Mouse (Mus musculus): Measurements from ENCODE around the gene Slc4a4. TPM values are rescaled to one million over a fixed set of nuclear protein-coding genes. Genes with fewer than 3 reads are reported as not detected.

Slc4a4 gene
- polyA plus RNA-seq, 1 experiment from 2014 or later: 8.3 TPM

DNA sequence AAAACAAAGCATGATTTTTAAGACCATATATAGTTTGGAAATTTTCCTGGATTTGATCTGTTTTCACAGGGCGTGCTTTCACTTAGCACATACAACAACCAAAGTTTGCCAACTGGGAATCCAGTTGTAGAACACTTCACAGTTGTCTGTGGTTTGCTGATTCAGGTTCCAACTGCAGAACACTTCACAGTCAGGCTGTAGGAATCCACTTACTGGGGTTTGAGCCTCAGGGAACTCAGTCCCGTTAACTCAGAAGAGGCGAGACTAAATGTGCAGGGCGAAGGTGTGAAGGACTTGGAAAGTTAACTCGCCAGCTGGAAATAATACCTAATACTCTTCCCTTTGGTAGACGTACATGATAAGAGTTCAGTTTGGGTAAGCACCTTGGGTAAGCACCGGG lies 345.7 kb downstream of the Slc4a4 start:
- H3K36me3 ChIP-seq (ENCODE audit: control insufficient read depth, insufficient read depth, low read length): no peaks in the 10 kb centered on the region
- H3K9ac ChIP-seq (ENCODE audit: low read depth, low read length): no peak overlapping the region
- H3K4me2 ChIP-seq (ENCODE audit: low read length): no peak overlapping the region
- H3K9me3 ChIP-seq (replicated peaks; ENCODE audit: control insufficient read depth, low read length, poor library complexity, severe bottlenecking): no peaks in the 10 kb centered on the region
- no peak overlapping the region for H3K4me3 ChIP-seq (ENCODE audit: low read depth, low read length)
- no peak for ATAC-seq
- WGBS: 92% methylated on average over 7 of the region's 7 CpGs
- H3K4me1 ChIP-seq (ENCODE audit: control insufficient read depth, insufficient read depth, low read length): no peaks in the 10 kb centered on the region
- no peaks in the 10 kb centered on the region for H3K27me3 ChIP-seq (ENCODE audit: control insufficient read depth, insufficient read depth, low read depth, low read length)
- H3K27ac ChIP-seq (ENCODE audit: low read length): no peak overlapping the region

DNA sequence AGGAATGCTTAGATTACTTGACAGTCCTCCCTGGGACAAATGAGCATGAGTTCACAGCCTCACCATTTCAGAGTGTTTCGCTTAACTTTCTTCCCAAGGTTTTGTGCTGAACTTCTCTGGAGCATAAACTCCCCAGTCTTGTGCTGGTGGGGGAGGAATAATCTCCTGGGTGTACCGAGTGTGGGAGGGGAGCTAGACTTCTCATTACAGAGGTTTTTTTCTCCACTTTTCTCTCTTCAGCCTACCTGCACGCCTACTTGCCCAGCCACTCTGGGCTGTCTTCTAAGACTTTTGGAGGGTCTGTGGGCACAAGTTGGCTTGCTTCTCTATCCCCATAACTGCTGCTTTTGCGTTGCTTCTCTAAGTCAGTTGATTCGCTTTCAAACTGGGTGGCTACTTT lies 365.2 kb downstream of the Slc4a4 start:
- ATAC-seq: no peak
- Histone ChIP-seq H3K27ac (ENCODE audit: low read length) (no peak overlapping the region), H3K4me2 (ENCODE audit: low read length) (no peak overlapping the region), H3K9ac (ENCODE audit: low read depth, low read length) (no peak overlapping the region), H3K36me3 (ENCODE audit: control insufficient read depth, insufficient read depth, low read length) (no peaks in the 10 kb centered on the region), H3K9me3 (replicated peaks; ENCODE audit: control insufficient read depth, low read length, poor library complexity, severe bottlenecking) (no peaks in the 10 kb centered on the region), H3K27me3 (ENCODE audit: control insufficient read depth, insufficient read depth, low read depth, low read length) (no peaks in the 10 kb centered on the region), H3K4me3 (ENCODE audit: low read depth, low read length) (no peak overlapping the region), H3K4me1 (ENCODE audit: control insufficient read depth, insufficient read depth, low read length) (no peaks in the 10 kb centered on the region)
- 83% methylated on average over 5 of the region's 5 CpGs for WGBS

DNA sequence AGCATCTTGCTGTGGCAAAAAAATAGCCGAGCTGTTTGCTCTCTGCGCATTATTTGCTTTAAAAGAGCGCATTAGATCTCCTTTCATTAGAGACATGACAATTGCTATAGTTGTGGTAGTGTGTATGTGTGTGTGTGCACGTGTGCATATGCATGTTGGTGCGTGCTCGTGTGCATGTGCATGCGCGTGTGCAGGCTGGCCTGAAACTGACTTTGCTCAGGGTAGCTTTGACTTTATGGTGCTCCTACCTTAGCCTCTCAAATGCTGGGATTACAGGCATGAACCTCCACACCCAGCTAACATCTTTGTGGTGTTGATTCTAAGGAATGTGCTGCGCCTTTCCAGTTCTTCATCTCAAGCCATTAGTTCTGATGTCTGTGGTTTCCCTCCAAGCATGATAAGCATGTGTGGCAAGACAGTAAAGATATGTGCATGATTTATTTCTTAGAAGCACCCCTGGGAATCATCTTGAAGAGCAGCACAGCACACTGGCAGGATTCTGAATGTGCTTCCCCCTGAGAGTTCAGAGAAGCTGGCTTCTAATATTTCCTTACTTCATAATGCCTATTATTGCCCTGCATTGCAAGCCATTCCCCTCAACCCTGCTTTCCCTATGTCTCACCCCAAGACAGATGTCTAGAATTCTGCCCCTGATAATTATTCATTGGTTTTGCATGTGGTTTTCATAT lies 373.3 kb downstream of the Slc4a4 start:
- Histone ChIP-seq H3K9me3 (replicated peaks; ENCODE audit: control insufficient read depth, low read length, poor library complexity, severe bottlenecking) (no peaks in the 10 kb centered on the region), H3K4me3 (ENCODE audit: low read depth, low read length) (no peak overlapping the region), H3K27ac (ENCODE audit: low read length) (no peak overlapping the region), H3K9ac (ENCODE audit: low read depth, low read length) (no peak overlapping the region), H3K36me3 (ENCODE audit: control insufficient read depth, insufficient read depth, low read length) (no peaks in the 10 kb centered on the region), H3K4me2 (ENCODE audit: low read length) (no peak overlapping the region), H3K4me1 (ENCODE audit: control insufficient read depth, insufficient read depth, low read length) (no peaks in the 10 kb centered on the region), H3K27me3 (ENCODE audit: control insufficient read depth, insufficient read depth, low read depth, low read length) (no peaks in the 10 kb centered on the region)
- ATAC-seq: no peak
- WGBS: 93% methylated on average over 9 of the region's 9 CpGs

DNA sequence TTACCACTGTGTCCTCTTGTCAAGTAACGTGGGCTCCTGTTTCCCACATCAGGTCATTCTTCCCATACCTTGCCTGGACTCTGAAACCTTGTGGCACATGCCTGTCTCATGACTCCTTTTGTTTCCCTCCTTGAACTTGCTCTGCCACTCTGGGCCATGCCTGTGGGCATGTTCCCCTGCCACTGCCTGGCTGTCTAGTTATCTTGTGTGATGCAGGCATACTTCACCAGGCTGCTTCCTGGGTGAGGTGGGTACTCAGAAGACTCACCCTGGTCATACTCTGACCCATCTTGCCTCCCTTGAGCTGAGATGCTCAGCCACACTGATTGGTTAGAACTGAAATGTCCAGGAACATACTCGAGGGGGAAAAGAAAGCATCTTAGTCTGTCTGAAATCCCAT lies 390.4 kb downstream of the Slc4a4 start:
- WGBS: 83% methylated on average over 2 of the region's 2 CpGs
- Histone ChIP-seq H3K4me1 (ENCODE audit: control insufficient read depth, insufficient read depth, low read length) (no peaks in the 10 kb centered on the region), H3K9me3 (replicated peaks; ENCODE audit: control insufficient read depth, low read length, poor library complexity, severe bottlenecking) (no peaks in the 10 kb centered on the region), H3K36me3 (ENCODE audit: control insufficient read depth, insufficient read depth, low read length) (no peaks in the 10 kb centered on the region), H3K9ac (ENCODE audit: low read depth, low read length) (no peak overlapping the region), H3K27ac (ENCODE audit: low read length) (no peak overlapping the region), H3K4me3 (ENCODE audit: low read depth, low read length) (no peak overlapping the region), H3K27me3 (ENCODE audit: control insufficient read depth, insufficient read depth, low read depth, low read length) (no peaks in the 10 kb centered on the region), H3K4me2 (ENCODE audit: low read length) (no peak overlapping the region)
- no peak for ATAC-seq

DNA sequence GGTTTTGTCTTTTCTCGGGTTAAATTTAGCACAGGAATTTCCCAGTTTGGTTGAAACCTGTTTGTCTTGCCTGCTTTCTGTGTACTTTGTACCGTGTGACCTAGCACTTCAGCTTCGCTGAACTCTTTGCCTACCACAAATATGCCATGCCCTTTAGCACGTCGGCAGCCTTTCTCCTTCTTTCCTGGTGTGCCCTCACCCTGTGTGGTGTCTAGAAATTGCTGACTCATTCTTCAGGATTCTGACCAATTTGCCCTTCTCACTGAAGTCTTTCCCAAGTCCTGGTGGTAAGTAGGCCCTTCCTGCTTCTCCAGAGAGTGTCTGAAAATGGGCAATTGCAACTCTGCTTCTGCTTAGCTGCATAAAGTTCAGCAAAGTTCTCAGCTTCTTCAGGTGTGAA lies 391.0 kb downstream of the Slc4a4 start:
- 88% methylated on average over 5 of the region's 5 CpGs for whole genome bisulfite sequencing

GRCm38 (mm10) chr5:89278309-89278708 lies 391.7 kb downstream of the Slc4a4 start:
- Histone ChIP-seq H3K4me3 (ENCODE audit: low read depth, low read length) (no peak overlapping the region), H3K4me1 (ENCODE audit: control insufficient read depth, insufficient read depth, low read length) (no peaks in the 10 kb centered on the region), H3K36me3 (ENCODE audit: control insufficient read depth, insufficient read depth, low read length) (no peaks in the 10 kb centered on the region), H3K27ac (ENCODE audit: low read length) (no peak overlapping the region), H3K9ac (ENCODE audit: low read depth, low read length) (no peak overlapping the region), H3K27me3 (ENCODE audit: control insufficient read depth, insufficient read depth, low read depth, low read length) (no peaks in the 10 kb centered on the region), H3K9me3 (replicated peaks; ENCODE audit: control insufficient read depth, low read length, poor library complexity, severe bottlenecking) (no peaks in the 10 kb centered on the region), H3K4me2 (ENCODE audit: low read length) (no peak overlapping the region)
- no peak for ATAC-seq

More for the DNA sequence above, 391.0 kb downstream of the Slc4a4 start:
- no peaks in the 10 kb centered on the region for H3K9me3 ChIP-seq (replicated peaks; ENCODE audit: control insufficient read depth, low read length, poor library complexity, severe bottlenecking)
- no peak overlapping the region for H3K27ac ChIP-seq (ENCODE audit: low read length)
- no peak for ATAC-seq
- no peaks in the 10 kb centered on the region for H3K27me3 ChIP-seq (ENCODE audit: control insufficient read depth, insufficient read depth, low read depth, low read length)
- H3K9ac ChIP-seq (ENCODE audit: low read depth, low read length): no peak overlapping the region
- H3K4me2 ChIP-seq (ENCODE audit: low read length): no peak overlapping the region
- H3K4me3 ChIP-seq (ENCODE audit: low read depth, low read length): no peak overlapping the region
- no peaks in the 10 kb centered on the region for H3K36me3 ChIP-seq (ENCODE audit: control insufficient read depth, insufficient read depth, low read length)
- no peaks in the 10 kb centered on the region for H3K4me1 ChIP-seq (ENCODE audit: control insufficient read depth, insufficient read depth, low read length)

GRCm38 (mm10) chr5:89280312-89280863 lies 393.8 kb downstream of the Slc4a4 start:
- H3K9me3 ChIP-seq (replicated peaks; ENCODE audit: control insufficient read depth, low read length, poor library complexity, severe bottlenecking): no peaks in the 10 kb centered on the region
- H3K36me3 ChIP-seq (ENCODE audit: control insufficient read depth, insufficient read depth, low read length): no peaks in the 10 kb centered on the region
- no peak overlapping the region for H3K9ac ChIP-seq (ENCODE audit: low read depth, low read length)
- 83% methylated on average over 3 of the region's 3 CpGs for WGBS
- no peaks in the 10 kb centered on the region for H3K4me1 ChIP-seq (ENCODE audit: control insufficient read depth, insufficient read depth, low read length)
- H3K4me3 ChIP-seq (ENCODE audit: low read depth, low read length): no peak overlapping the region
- H3K27ac ChIP-seq (ENCODE audit: low read length): no peak overlapping the region
- no peak for ATAC-seq
- no peaks in the 10 kb centered on the region for H3K27me3 ChIP-seq (ENCODE audit: control insufficient read depth, insufficient read depth, low read depth, low read length)
- H3K4me2 ChIP-seq (ENCODE audit: low read length): no peak overlapping the region

Other genes with a start within 250 kb of the Slc4a4 start
- 57.0 and 60.5 TPM in 2 replicates for gene Grsf1, start 210.6 kb upstream of the Slc4a4 start, polyA plus RNA-seq (2015; fragmentation: Nextera tagmentation; extraction: Ambion mirVana)
- 9.1 and 9.8 TPM in 2 replicates for gene Mob1b, start 166.0 kb upstream of the Slc4a4 start, polyA plus RNA-seq (2015; fragmentation: Nextera tagmentation; extraction: Ambion mirVana)
- 43.6 and 48.8 TPM in 2 replicates for gene Dck, start 121.8 kb upstream of the Slc4a4 start, polyA plus RNA-seq (2015; fragmentation: Nextera tagmentation; extraction: Ambion mirVana)